Mouse (Mus musculus): ENCODE measurements at regions not wholly inside any gene's neighbourhood (a gene's known extent, or its start where the extent isn't known, plus 50 kb on each side); places are given as distances from the start of the nearest gene placed in this dataset.

DNA sequence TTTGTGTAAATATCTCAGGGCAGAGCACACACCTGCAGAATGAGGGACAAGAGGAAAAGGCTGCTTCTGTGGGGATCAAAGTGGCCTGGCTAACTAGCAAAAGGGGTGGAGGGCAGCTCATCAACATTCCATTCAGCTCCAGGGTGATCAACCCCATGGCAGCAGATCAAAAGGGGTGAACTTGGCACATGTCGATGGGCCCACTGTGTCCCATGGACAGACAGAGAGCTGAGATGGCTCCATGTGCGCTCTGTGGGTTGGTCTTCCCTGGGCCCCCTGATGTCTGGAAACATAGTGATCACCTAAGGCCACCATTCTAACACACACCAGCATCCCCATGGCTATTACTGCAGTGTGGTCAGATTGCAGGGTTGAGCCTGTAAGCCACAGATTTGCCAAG is 253.2 kb upstream of the Sox11 start:
- WGBS: 73% methylated on average over 2 of the region's 2 CpGs
- Histone ChIP-seq H3K27ac (ENCODE audit: control insufficient read depth, insufficient read depth, low read depth, low read length, poor library complexity) (no peak overlapping the region), H3K4me1 (ENCODE audit: control insufficient read depth, insufficient read depth, low read length) (no peaks in the 10 kb centered on the region), H3K4me3 (replicated peaks; ENCODE audit: control insufficient read depth, low read depth, low read length) (no peak overlapping the region)
- TF ChIP-seq CTCF (IDR thresholded peaks at IDR 0.05; ENCODE audit: control insufficient read depth, insufficient read depth, low read length) (no peak), POLR2A (IDR thresholded peaks at IDR 0.05; ENCODE audit: borderline replicate concordance, control insufficient read depth, low read depth, low read length) (no peak)

DNA sequence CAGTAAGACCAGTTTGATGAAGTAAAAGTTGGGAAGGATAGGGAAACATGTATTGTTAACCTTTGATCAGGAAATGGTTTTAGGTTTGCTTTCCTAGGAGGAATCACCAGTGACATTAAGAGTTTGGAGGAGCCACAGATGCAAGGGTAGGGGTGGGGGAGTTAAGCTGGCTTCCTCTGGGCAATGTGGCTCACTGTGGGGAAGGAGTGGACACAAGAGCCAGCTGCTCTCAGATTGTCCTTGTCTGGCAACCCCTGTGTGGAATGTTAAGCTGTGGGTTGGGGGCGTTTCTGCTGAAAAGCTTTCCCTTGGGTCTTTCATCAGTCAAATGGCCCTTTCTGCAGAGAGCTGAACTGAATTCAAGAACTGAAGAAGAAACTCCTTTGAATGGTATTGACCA is 251.1 kb upstream of the Sox11 start:
- 79% methylated on average over 1 of the region's 1 CpGs for WGBS
- TF ChIP-seq CTCF (IDR thresholded peaks at IDR 0.05; ENCODE audit: control insufficient read depth, insufficient read depth, low read length) (no peak), POLR2A (IDR thresholded peaks at IDR 0.05; ENCODE audit: borderline replicate concordance, control insufficient read depth, low read depth, low read length) (no peak)
- no peak overlapping the region for H3K4me3 ChIP-seq (replicated peaks; ENCODE audit: control insufficient read depth, low read depth, low read length)
- H3K27ac ChIP-seq (ENCODE audit: control insufficient read depth, insufficient read depth, low read depth, low read length, poor library complexity): no peak overlapping the region
- no peaks in the 10 kb centered on the region for H3K4me1 ChIP-seq (ENCODE audit: control insufficient read depth, insufficient read depth, low read length)

DNA sequence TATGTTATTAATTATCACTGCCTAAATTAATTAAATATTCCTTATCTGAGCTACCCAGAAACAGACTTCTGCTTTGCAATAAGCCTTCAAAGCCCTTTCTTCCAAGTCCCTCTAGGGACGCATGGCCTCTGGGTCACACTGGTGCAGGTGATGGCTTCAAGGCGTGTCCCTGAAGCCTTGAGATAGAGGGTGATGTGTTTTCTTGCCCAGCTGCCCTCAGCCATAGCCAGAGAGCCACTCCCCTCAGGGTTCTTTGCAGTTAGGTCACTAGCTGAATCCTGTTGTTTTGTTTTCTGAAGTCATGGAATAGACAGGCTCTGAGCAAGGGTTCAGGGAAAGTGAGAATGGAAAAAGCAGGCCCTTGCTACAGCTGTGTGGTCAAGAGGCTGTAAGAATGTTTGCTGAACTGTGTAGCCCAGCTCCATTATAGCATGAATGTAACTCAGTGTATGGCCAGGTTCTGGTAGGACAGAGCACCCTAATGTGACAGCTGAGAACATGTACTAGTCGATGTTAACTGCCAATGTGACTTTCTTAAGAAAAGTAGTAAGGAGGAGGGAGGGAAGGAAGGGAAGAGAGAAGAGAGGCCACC is 233.8 kb upstream of the Sox11 start:
- Histone ChIP-seq H3K4me3 (replicated peaks; ENCODE audit: control insufficient read depth, low read depth, low read length) (no peak overlapping the region), H3K27ac (ENCODE audit: control insufficient read depth, insufficient read depth, low read depth, low read length, poor library complexity) (no peak overlapping the region), H3K4me1 (ENCODE audit: control insufficient read depth, insufficient read depth, low read length) (no peaks in the 10 kb centered on the region)
- WGBS: 67% methylated on average over 3 of the region's 3 CpGs
- no peak for TF ChIP-seq POLR2A (IDR thresholded peaks at IDR 0.05; ENCODE audit: borderline replicate concordance, control insufficient read depth, low read depth, low read length)
- TF ChIP-seq CTCF (IDR thresholded peaks at IDR 0.05; ENCODE audit: control insufficient read depth, insufficient read depth, low read length): no peak

DNA sequence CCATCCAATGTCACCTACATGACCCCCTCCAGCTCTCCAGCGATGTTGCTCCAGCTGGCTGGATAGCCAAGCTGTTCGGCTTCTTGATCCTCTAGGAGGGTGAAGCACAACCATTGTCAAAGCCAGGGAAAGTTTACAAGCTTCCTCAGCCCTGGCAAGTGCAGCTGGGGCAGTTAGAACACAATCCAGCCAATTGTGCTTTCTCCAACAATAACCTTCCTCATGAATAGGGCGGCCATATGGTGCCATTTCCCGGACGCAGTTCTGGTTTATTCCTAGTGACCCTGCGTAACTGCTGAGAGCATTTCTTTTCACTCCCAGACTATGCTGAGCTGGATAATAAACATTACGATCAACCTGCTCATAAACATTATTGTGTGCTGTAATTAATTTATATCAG is 233.3 kb upstream of the Sox11 start:
- H3K4me3 ChIP-seq (replicated peaks; ENCODE audit: control insufficient read depth, low read depth, low read length): no peak overlapping the region
- 69% methylated on average over 7 of the region's 7 CpGs for WGBS
- no peaks in the 10 kb centered on the region for H3K4me1 ChIP-seq (ENCODE audit: control insufficient read depth, insufficient read depth, low read length)
- no peak for TF ChIP-seq CTCF (IDR thresholded peaks at IDR 0.05; ENCODE audit: control insufficient read depth, insufficient read depth, low read length)
- no peak for TF ChIP-seq POLR2A (IDR thresholded peaks at IDR 0.05; ENCODE audit: borderline replicate concordance, control insufficient read depth, low read depth, low read length)
- no peak overlapping the region for H3K27ac ChIP-seq (ENCODE audit: control insufficient read depth, insufficient read depth, low read depth, low read length, poor library complexity)

DNA sequence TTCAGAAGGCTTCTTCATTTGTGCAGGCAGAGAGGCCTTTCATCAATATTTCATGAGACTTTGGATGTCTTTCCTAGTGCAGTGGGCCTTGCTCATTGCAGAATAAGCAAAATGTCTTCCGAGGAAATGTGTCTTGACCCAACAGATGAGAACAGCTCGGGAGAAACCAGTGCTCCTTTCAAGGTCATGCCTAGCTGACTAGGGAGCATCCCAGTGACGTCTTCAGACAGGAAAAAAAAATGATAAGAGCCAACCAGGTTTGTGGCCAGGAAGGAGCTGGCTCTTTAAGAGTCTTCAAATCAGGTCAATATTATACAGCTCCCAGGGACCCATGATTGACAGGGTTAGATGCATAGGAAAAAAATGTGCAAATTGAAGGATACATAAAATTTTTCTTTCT is 224.9 kb upstream of the Sox11 start:
- no peak for TF ChIP-seq CTCF (IDR thresholded peaks at IDR 0.05; ENCODE audit: control insufficient read depth, insufficient read depth, low read length)
- no peak for TF ChIP-seq POLR2A (IDR thresholded peaks at IDR 0.05; ENCODE audit: borderline replicate concordance, control insufficient read depth, low read depth, low read length)
- H3K27ac ChIP-seq (ENCODE audit: control insufficient read depth, insufficient read depth, low read depth, low read length, poor library complexity): no peak overlapping the region
- no peaks in the 10 kb centered on the region for H3K4me1 ChIP-seq (ENCODE audit: control insufficient read depth, insufficient read depth, low read length)
- 58% methylated on average over 3 of the region's 3 CpGs for WGBS
- no peak overlapping the region for H3K4me3 ChIP-seq (replicated peaks; ENCODE audit: control insufficient read depth, low read depth, low read length)

DNA sequence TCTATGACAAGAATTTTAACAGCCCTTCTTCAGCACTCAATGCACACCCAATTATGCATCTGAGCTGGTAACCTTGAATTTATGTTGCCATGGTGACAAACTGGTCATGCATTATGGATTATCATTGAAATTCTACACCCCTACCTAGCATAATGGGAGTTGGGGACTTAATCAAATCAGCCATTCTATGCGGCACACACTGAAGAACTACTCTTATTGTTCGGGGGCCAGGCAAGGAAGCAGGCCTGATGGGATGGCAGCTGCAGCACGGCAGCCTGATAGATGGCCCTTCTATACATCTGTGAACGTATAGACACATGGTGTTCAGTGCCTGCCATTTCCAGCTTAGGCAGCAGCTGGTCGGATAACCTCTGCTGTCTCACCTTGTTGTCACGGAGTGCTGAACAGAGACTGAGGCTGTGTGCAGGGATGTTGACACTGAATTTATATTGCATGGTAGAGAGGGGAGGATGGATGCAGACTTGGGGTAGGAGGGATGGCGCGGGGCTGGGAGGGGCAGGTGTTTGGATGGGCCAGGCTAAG is 223.7 kb upstream of the Sox11 start:
- no peak for TF ChIP-seq CTCF (IDR thresholded peaks at IDR 0.05; ENCODE audit: control insufficient read depth, insufficient read depth, low read length)
- TF ChIP-seq POLR2A (IDR thresholded peaks at IDR 0.05; ENCODE audit: borderline replicate concordance, control insufficient read depth, low read depth, low read length): no peak
- 73% methylated on average over 8 of the region's 8 CpGs for WGBS
- H3K4me3 ChIP-seq (replicated peaks; ENCODE audit: control insufficient read depth, low read depth, low read length): no peak overlapping the region

DNA sequence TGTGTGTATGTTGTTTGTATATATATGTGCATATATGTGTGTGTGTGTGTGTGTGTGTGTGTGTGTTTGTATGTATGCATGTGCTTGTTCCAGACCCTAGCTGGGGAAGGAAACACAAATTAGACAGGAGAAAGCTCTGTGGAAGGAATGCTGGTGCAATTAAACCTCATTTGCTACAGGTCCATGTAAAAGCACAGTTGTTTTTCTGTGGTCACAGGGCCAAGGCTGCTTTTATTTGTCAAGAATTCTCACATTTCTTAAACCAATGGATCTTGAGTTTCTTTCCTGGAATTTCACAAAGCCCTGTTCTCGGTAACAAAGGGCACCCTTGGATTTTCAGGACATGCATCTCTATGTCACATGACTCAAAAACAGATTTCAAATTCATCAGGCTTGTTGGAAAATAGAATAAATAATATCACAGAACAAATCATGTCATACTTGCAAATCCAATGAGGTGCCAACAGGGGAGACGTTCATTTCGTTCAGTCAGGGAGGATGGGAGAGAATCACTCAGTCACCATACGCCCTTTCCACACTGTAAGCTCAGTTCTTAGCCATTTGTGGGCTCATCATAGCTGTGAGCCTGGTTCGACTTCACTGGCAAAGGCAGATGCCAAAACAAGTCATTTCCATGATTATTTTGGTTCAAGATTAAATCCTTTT is 222.4 kb upstream of the Sox11 start:
- WGBS: 65% methylated on average over 5 of the region's 5 CpGs
- Histone ChIP-seq H3K4me1 (ENCODE audit: control insufficient read depth, insufficient read depth, low read length) (no peaks in the 10 kb centered on the region), H3K4me3 (replicated peaks; ENCODE audit: control insufficient read depth, low read depth, low read length) (no peak overlapping the region), H3K27ac (ENCODE audit: control insufficient read depth, insufficient read depth, low read depth, low read length, poor library complexity) (no peak overlapping the region)
- no peak for TF ChIP-seq POLR2A (IDR thresholded peaks at IDR 0.05; ENCODE audit: borderline replicate concordance, control insufficient read depth, low read depth, low read length)
- no peak for TF ChIP-seq CTCF (IDR thresholded peaks at IDR 0.05; ENCODE audit: control insufficient read depth, insufficient read depth, low read length)

More for the DNA sequence above, 223.7 kb upstream of the Sox11 start:
- no peak overlapping the region for H3K27ac ChIP-seq (ENCODE audit: control insufficient read depth, insufficient read depth, low read depth, low read length, poor library complexity)
- no peaks in the 10 kb centered on the region for H3K4me1 ChIP-seq (ENCODE audit: control insufficient read depth, insufficient read depth, low read length)

DNA sequence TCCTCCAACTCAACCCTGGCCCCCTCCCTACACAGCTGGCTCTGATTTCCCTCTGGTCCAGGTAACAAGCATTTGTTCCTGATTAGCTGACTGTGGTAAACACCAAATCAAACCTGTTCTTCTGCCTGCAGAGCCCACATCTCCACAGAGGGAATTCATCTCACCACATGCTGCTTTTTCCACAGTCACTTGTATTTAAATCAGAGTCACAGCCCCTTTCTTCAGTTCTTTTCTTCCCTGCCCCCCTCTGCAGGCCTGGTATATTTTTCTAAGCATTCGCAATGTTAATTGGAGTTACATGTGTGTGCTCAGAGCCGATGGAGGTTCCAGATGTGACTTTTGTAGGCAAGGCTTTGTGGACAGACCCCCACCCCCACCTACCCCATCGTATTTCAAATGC is 221.5 kb upstream of the Sox11 start:
- 65% methylated on average over 3 of the region's 3 CpGs for WGBS
- no peak overlapping the region for H3K27ac ChIP-seq (ENCODE audit: control insufficient read depth, insufficient read depth, low read depth, low read length, poor library complexity)
- no peak overlapping the region for H3K4me3 ChIP-seq (replicated peaks; ENCODE audit: control insufficient read depth, low read depth, low read length)
- no peaks in the 10 kb centered on the region for H3K4me1 ChIP-seq (ENCODE audit: control insufficient read depth, insufficient read depth, low read length)
- no peak for TF ChIP-seq CTCF (IDR thresholded peaks at IDR 0.05; ENCODE audit: control insufficient read depth, insufficient read depth, low read length)
- no peak for TF ChIP-seq POLR2A (IDR thresholded peaks at IDR 0.05; ENCODE audit: borderline replicate concordance, control insufficient read depth, low read depth, low read length)

All from bone marrow, adult 2 months (tissue).